Mouse (Mus musculus): ENCODE results near the gene Gm17409. TPM values are rescaled to one million over a fixed set of nuclear protein-coding genes. Genes with fewer than 3 reads are reported as not detected.

Gene Gm17409
- not detected in 2 replicates for polyA plus RNA-seq (2016; fragmentation: Nextera tagmentation; extraction: Ambion mirVana)

DNA sequence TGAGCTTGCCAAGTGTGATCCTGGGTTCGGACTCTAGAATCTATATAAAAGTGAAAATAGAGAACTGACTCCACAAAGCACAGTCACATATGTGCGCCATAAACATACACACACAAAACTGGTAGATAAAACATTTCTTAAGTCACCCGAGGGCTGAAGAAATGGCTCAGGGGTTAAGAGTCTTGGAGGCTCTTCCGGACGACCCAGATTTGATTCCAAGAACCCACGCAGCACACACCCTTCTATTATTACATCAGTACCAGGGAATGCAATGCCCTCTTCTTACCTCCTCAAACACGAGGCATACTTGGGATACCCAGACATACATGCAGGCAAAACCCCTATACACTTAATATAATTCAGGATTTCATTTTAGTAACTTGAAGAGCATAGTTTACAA is at the start of gene Gm17409:
Gene Gm17409 (plus strand): TSS at position 301 of the 400 bp plus-strand sequence.
- no peak for DNase-seq (ENCODE audit: extremely low spot score, low spot score)

DNA sequence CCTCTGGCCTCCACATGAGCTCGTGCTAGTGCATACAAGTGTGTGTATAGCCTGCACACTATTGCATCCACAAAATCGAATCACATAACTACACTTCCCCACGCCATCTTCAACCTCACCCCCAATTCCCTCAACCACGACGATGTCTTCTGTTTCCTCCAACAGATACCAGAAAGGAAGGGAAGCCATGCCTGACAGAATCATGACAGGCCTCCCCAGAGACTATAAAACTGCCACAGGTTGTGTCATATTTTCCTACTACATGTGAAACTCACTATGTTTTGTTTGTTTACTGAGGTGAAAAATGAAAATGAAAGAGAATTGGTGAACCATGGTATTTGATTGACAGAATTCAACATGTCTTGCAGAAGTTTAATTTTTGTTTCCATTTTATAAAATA is 46.6 kb upstream of the Gm17409 start:
- Histone ChIP-seq H3K9me3 (no peaks in the 10 kb centered on the region), H3K4me3 (no peak overlapping the region), H3K36me3 (replicated peaks) (no peaks in the 10 kb centered on the region), H3K27ac (no peak overlapping the region), H3K4me1 (no peaks in the 10 kb centered on the region), H3K27me3 (ENCODE audit: poor library complexity, severe bottlenecking) (no peaks in the 10 kb centered on the region)
- 93% methylated on average over 5 of the region's 5 CpGs for WGBS
- no peak for DNase-seq (ENCODE audit: extremely low spot score, low spot score)

More for the DNA sequence above, at the start of gene Gm17409:
- Histone ChIP-seq H3K4me3 (no peak within 1 kb of the TSS), H3K36me3 (replicated peaks) (peaks cover 64% of the 10 kb centered on the region), H3K9me3 (no peaks in the 10 kb centered on the region; the same call in 1 of the 2 replicates), H3K27me3 (ENCODE audit: poor library complexity, severe bottlenecking) (no peaks in the 10 kb centered on the region), H3K27ac (no peak within 1 kb of the TSS), H3K4me1 (peaks cover under 1% of the 10 kb centered on the region; the same call in 1 of the 2 replicates)
- WGBS: 95% methylated on average over 7 of the region's 7 CpGs

DNA sequence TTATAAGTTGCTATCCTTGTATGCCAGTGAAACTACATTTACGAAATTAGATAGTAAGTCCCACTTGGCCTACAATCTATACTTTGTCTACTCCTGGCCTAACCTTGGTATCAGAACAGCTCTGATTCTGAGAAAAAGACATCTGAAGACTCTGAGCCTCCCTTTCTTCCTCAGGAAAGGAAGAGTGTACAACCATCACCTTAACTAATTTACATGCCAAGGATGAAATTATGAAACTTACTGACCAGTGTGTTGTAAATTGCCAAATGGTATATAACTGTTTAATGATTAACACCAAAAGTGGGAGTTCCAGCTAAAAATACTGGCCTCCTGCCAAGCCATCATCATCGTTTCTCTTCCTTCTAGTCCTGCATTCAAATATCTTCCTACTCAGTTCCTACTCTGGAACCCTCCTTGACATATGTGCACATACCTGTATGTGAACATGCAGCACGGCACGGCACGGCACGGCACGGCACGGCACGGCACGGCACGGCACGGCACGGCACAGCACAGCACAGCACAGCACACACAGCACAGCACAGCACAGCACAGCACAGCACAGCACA is 44.4 kb upstream of the Gm17409 start:
- DNase-seq (ENCODE audit: extremely low spot score, low spot score): no peak
- H3K27me3 ChIP-seq (ENCODE audit: poor library complexity, severe bottlenecking): no peaks in the 10 kb centered on the region
- H3K36me3 ChIP-seq (replicated peaks): no peaks in the 10 kb centered on the region
- no peak overlapping the region for H3K4me3 ChIP-seq
- H3K4me1 ChIP-seq: no peaks in the 10 kb centered on the region
- H3K9me3 ChIP-seq: no peaks in the 10 kb centered on the region
- WGBS: 92% methylated on average over 13 of the region's 13 CpGs
- H3K27ac ChIP-seq: no peak overlapping the region

DNA sequence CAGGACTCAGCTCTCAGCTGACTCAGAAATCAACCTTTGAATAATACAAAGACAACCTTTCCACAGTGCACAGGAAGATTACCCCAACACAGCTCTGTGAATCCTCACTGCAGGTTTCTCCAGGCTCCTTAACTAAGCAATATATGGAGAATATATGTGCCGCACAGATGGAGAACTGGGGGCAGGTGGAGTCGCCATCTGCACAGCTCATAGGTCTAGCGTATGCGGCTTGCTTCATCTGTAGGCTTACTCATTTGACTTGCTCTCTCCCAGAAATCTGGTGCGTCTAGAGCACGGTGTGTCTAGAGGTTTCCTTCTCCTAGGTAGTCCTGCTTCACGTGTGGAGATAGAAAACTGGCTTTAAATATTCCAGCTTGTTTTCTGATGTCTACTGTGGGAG is 37.7 kb upstream of the Gm17409 start:
- WGBS: 95% methylated on average over 7 of the region's 7 CpGs
- no peaks in the 10 kb centered on the region for H3K9me3 ChIP-seq
- no peaks in the 10 kb centered on the region for H3K36me3 ChIP-seq (replicated peaks)
- no peak for DNase-seq (ENCODE audit: extremely low spot score, low spot score)
- no peak overlapping the region for H3K27ac ChIP-seq
- H3K27me3 ChIP-seq (ENCODE audit: poor library complexity, severe bottlenecking): no peaks in the 10 kb centered on the region
- H3K4me3 ChIP-seq: no peak overlapping the region
- 0 out of 2 replicates have a peak, but pooled peaks cover 3% of the 10 kb centered on the region for H3K4me1 ChIP-seq

DNA sequence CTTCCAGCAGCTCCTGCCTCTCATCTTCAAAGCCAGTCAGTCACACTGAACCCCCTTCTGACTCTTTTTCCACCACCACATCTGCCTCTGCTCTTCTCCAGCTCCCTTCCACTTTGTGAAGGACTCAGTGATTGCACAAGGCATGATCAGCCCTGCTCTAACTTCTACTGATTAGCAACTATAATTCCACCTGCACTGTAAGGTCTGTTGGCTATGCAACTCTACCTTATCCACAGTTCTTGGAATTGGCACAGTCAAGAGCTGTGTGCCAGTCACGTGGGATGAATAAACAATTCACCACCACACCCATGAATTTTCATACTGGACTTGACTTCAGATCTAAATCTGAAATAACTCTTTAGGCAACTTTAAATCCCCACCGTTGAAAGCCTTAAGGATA is 36.6 kb upstream of the Gm17409 start:
- H3K36me3 ChIP-seq (replicated peaks): no peaks in the 10 kb centered on the region
- no peak for DNase-seq (ENCODE audit: extremely low spot score, low spot score)
- WGBS: 96% methylated on average over 2 of the region's 2 CpGs
- H3K27me3 ChIP-seq (ENCODE audit: poor library complexity, severe bottlenecking): no peaks in the 10 kb centered on the region
- no peak overlapping the region for H3K27ac ChIP-seq
- no peaks in the 10 kb centered on the region for H3K9me3 ChIP-seq
- H3K4me1 ChIP-seq: 0 out of 2 replicates have a peak, but pooled peaks cover 3% of the 10 kb centered on the region
- H3K4me3 ChIP-seq: no peak overlapping the region

DNA sequence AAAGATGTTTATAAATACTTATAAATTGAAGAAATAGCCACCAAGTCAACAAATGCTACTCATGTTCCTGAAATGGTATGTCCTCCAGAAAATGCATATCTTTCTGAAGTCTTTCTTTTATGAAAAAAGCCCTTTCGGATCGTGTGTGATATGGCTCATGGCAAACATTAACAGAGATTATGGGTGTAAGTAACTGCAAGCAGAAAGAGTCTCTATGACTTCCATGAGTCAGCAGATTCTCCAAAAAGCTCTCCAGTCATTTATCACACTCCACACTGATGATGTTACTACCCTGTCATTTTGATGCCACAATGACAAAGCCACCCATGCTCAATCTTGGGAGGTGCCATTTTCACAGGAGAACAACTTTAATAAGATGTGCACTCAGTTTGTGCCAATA is 35.5 kb upstream of the Gm17409 start:
- no peak overlapping the region for H3K27ac ChIP-seq
- no peaks in the 10 kb centered on the region for H3K9me3 ChIP-seq
- 90% methylated on average over 2 of the region's 2 CpGs for WGBS
- DNase-seq (ENCODE audit: extremely low spot score, low spot score): no peak
- H3K4me1 ChIP-seq: 0 out of 2 replicates have a peak, but pooled peaks cover 3% of the 10 kb centered on the region
- H3K36me3 ChIP-seq (replicated peaks): peaks cover 3% of the 10 kb centered on the region
- no peaks in the 10 kb centered on the region for H3K27me3 ChIP-seq (ENCODE audit: poor library complexity, severe bottlenecking)
- H3K4me3 ChIP-seq: no peak overlapping the region

DNA sequence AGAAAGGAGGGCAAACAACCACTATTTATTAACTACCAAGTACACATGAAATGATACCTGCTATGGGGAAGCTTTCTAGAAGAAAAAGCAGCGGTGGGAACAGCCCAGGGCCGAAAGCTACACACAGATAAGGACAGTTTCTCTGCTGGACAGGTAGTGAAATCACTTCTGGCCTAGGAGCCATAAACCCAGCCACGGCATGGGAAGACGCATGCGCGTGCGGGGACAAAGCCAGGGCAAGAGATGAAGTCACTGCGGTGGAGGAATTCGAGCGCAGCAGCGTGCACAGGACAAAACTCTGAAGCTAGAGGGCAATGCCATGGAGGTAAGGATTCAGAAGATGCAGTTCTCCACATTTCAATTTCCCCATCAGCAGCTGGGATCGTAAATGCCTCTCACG is 34.4 kb upstream of the Gm17409 start:
- H3K27ac ChIP-seq: no peak overlapping the region
- peaks cover 4% of the 10 kb centered on the region for H3K36me3 ChIP-seq (replicated peaks)
- WGBS: 92% methylated on average over 13 of the region's 13 CpGs
- 0 out of 2 replicates have a peak, but pooled peaks cover 3% of the 10 kb centered on the region for H3K4me1 ChIP-seq
- no peak overlapping the region for H3K4me3 ChIP-seq
- no peaks in the 10 kb centered on the region for H3K27me3 ChIP-seq (ENCODE audit: poor library complexity, severe bottlenecking)
- no peaks in the 10 kb centered on the region for H3K9me3 ChIP-seq
- no peak for DNase-seq (ENCODE audit: extremely low spot score, low spot score)

DNA sequence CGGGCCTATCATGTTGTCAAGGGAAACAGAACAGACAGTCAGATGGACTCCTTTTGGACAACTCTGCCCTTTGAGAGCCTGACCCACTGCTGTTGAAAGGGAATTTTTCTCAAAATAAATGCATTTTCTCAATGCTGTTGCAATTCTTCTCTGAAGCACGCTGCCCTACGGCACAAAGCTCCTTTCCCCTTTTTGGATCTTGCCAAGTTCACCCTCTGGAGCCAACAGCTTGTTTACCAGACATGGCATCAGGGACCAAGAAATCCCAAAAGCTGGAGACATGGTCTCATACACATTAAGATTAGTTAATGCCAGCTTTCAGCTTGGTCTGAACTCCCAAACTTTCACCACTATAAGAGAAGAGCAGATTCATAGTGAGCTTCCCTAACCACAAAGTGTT is 33.0 kb upstream of the Gm17409 start:
- H3K27ac ChIP-seq: no peak overlapping the region
- H3K36me3 ChIP-seq (replicated peaks): peaks cover 4% of the 10 kb centered on the region
- DNase-seq (ENCODE audit: extremely low spot score, low spot score): no peak
- H3K4me1 ChIP-seq: 0 out of 2 replicates have a peak, but pooled peaks cover 3% of the 10 kb centered on the region
- no peaks in the 10 kb centered on the region for H3K9me3 ChIP-seq
- no peaks in the 10 kb centered on the region for H3K27me3 ChIP-seq (ENCODE audit: poor library complexity, severe bottlenecking)
- 93% methylated on average over 3 of the region's 3 CpGs for WGBS
- H3K4me3 ChIP-seq: no peak overlapping the region

DNA sequence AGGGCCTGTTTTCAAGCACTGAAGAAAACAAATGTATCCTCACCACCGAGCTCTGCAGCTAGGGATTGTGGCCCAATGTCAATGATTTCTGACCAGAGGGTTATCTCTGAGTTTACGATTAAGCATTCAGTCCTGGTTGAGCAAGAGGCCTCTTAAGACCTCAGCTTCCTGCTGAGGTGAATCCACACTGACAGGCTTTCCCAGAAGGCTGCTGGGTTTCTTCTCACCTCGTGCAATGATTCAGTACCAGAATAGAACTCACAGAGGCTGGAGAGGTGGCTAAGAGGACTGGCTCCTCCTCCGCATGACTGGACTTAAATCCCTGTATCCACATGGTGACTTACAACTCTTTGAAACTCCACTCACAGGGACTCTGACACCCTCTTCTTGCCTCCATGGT is 26.8 kb upstream of the Gm17409 start:
- Histone ChIP-seq H3K36me3 (replicated peaks) (peaks cover 29% of the 10 kb centered on the region), H3K27me3 (ENCODE audit: poor library complexity, severe bottlenecking) (no peaks in the 10 kb centered on the region), H3K4me3 (no peak overlapping the region), H3K4me1 (no peaks in the 10 kb centered on the region), H3K9me3 (no peaks in the 10 kb centered on the region; the same call in 1 of the 2 replicates), H3K27ac (no peak overlapping the region)
- no peak for DNase-seq (ENCODE audit: extremely low spot score, low spot score)
- 85% methylated on average over 4 of the region's 4 CpGs for WGBS

DNA sequence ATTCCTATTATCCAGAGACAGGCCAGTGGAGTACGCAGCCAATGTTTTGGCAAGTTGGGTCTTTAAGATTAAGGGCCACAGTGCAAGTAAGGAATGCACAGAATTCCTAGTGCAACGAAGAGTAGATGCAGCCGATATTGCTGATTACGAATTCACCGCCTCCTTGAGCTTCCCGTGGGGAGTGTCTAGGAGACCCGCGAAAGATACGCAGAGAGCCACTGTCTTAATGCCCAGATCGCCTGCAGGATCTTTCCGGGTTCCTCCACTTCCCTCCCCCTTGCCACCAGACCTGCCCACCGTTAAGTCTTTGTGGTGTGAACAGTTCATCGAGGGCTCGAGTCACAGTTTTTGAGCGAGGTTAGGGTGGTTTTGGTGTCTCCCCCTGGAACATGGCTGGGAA is 22.9 kb upstream of the Gm17409 start:
- Histone ChIP-seq H3K27ac (no peak overlapping the region), H3K4me1 (no peaks in the 10 kb centered on the region), H3K9me3 (no peaks in the 10 kb centered on the region; the same call in 1 of the 2 replicates), H3K36me3 (replicated peaks) (peaks cover 30% of the 10 kb centered on the region), H3K4me3 (no peak overlapping the region), H3K27me3 (ENCODE audit: poor library complexity, severe bottlenecking) (no peaks in the 10 kb centered on the region)
- 92% methylated on average over 15 of the region's 15 CpGs for WGBS
- DNase-seq (ENCODE audit: extremely low spot score, low spot score): no peak

DNA sequence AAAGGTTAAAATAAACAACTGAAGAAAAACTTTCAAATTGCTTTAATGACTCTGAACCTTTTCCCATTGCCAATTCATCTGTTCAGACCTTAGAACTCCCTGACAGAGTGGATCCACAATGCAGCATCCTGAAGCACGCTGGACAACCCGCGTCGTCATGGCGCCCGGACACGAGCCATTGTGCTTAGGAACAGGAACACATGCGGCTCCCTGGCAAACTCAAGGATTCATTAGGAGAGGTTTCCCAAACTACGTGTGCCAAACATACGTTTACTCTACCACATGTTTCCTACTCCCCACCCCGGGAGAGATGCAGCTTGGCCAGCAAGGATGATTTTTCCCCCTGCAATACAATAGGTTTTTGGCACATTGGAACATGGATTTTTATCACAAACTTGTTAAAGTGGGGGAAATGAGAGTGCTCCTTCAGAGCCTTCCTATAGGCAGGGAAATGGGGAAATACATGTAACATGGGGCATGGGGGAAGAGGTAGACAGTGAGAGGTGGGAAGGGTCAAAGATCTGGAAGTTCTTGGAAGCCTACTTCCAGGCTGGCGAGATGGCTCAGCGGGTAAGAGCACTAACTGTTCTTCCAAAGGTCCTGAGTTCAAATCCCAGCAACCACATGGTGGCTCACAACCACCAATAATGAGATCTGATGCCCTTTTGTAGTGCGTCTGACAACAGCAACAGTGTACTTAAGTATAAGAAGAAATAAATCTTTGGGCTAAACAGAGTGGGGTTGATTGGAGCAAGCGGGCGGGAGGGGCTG is 15.6 kb upstream of the Gm17409 start:
- DNase-seq (ENCODE audit: extremely low spot score, low spot score): no peak
- Histone ChIP-seq H3K4me1 (no peaks in the 10 kb centered on the region), H3K9me3 (0 out of 2 replicates have a peak, but pooled peaks cover 3% of the 10 kb centered on the region), H3K27ac (no peak overlapping the region), H3K27me3 (ENCODE audit: poor library complexity, severe bottlenecking) (no peaks in the 10 kb centered on the region), H3K36me3 (replicated peaks) (peaks cover 39% of the 10 kb centered on the region), H3K4me3 (no peak overlapping the region)
- WGBS: 92% methylated on average over 16 of the region's 16 CpGs

DNA sequence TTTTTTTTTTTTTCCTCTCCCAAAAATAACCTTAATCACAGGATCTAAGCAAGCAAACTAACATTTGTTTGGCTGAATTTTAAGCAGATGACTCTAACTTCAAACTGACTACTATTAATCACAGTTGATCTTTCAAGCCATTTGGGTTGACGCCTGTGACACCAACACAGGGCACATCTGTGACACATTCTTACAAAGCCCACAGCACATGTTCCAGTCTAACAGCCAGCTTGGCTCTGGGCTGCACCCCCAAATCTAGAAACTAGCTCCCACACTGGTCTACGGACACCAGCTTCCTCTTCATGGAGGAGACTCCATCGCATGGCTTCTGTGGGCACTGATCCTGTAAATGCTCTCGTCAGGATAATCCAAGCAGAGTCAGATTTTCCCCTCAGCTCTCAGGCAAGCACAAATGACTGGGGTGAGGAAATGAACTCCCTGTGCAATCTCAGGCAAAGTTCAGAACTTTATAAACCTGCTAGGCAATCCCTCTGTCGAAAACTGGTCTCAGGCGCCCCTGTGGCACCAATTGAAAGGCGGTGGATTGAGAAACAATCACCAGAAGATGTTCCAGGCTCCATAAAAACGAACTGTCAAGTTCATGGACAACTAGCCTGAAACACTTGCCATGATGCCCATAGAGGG is 13.0 kb upstream of the Gm17409 start:
- WGBS: 91% methylated on average over 8 of the region's 8 CpGs

DNA sequence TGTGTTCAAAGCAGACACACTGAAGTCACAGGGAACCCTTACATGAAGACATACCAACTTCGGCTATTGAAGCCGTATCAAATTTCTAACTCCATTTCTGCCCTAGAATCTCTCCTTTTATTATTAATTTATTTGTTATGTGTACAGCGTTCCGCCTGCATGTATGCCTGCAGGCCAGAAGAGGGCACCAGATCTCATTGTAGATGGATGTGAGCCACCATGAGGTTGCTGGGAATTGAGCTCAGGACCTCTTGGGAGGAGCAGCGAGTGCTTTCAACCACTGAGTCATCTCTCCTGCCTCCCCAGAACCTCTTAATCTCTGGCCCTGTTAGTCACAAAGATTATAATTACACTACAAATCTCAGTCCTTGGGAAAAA is 12.4 kb upstream of the Gm17409 start:
- Histone ChIP-seq H3K36me3 (replicated peaks) (peaks cover 62% of the 10 kb centered on the region), H3K27ac (no peak overlapping the region), H3K4me3 (no peak overlapping the region), H3K4me1 (no peaks in the 10 kb centered on the region), H3K27me3 (ENCODE audit: poor library complexity, severe bottlenecking) (no peaks in the 10 kb centered on the region), H3K9me3 (0 out of 2 replicates have a peak, but pooled peaks cover 3% of the 10 kb centered on the region)
- no peak for DNase-seq (ENCODE audit: extremely low spot score, low spot score)
- WGBS: 94% methylated on average over 5 of the region's 5 CpGs

More for the DNA sequence above, 13.0 kb upstream of the Gm17409 start:
- Histone ChIP-seq H3K4me3 (no peak overlapping the region), H3K9me3 (0 out of 2 replicates have a peak, but pooled peaks cover 3% of the 10 kb centered on the region), H3K27me3 (ENCODE audit: poor library complexity, severe bottlenecking) (no peaks in the 10 kb centered on the region), H3K36me3 (replicated peaks) (peaks cover 57% of the 10 kb centered on the region), H3K27ac (no peak overlapping the region), H3K4me1 (no peaks in the 10 kb centered on the region)
- no peak for DNase-seq (ENCODE audit: extremely low spot score, low spot score)
